Mouse (Mus musculus) ovary, postnatal 36 days (tissue): ENCODE results near the gene 1700001P01Rik.
A peak's percentile ranks its signal among the peaks of the same experiment; 100 is the strongest.

Source experiments
- DNase-seq: peaks from one replicate; pipeline ENCODE4 v3.0.0; 2022; ENCODE audit warnings: low spot score, mixed read lengths

1700001P01Rik gene

GRCm38 (mm10) chr11:97809235-97810121 is 33.8 kb upstream of the 1700001P01Rik start:
- no peak for DNase-seq

GRCm38 (mm10) chr11:97808621-97809234 is 33.0 kb upstream of the 1700001P01Rik start:
- no peak for DNase-seq

DNA sequence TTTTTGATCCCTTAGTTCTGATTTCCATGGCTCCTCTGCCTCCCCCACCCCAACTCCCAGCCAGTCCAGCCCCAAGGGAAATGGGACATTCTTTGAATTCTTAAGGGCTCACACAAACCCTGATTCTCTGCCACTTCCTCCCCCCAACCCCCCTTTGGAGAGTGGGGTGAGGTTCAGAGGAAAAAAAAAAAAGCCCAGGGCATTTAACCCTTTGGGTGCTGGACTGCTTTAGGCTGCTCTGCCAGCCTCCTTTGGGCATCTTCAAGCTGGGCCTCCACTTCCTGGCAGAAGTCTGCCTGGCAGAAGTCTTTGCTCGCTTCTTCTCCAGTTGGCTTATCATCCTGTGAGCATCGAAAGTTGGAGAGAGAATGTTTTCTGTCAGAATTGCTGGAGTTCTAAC is 32.4 kb upstream of the 1700001P01Rik start:
- DNase-seq: no peak

GRCm38 (mm10) chr11:97807626-97808025 is 31.9 kb upstream of the 1700001P01Rik start:
- DNase-seq: no peak

- no peak for DNase-seq
These were observed 30.9 kb upstream of the 1700001P01Rik start for GRCm38 (mm10) chr11:97806613-97806964.

- no peak for DNase-seq
These were observed 30.2 kb upstream of the 1700001P01Rik start for GRCm38 (mm10) chr11:97805662-97806612.

- no peak for DNase-seq
These were observed 29.3 kb upstream of the 1700001P01Rik start for GRCm38 (mm10) chr11:97804841-97805661.

- DNase-seq: no peak
These were observed 28.1 kb upstream of the 1700001P01Rik start for GRCm38 (mm10) chr11:97803847-97804246.

GRCm38 (mm10) chr11:97802495-97802894 is 26.8 kb upstream of the 1700001P01Rik start:
- DNase-seq: no peak

- DNase-seq: no peak
These were observed 26.4 kb upstream of the 1700001P01Rik start for GRCm38 (mm10) chr11:97802194-97802470.

DNA sequence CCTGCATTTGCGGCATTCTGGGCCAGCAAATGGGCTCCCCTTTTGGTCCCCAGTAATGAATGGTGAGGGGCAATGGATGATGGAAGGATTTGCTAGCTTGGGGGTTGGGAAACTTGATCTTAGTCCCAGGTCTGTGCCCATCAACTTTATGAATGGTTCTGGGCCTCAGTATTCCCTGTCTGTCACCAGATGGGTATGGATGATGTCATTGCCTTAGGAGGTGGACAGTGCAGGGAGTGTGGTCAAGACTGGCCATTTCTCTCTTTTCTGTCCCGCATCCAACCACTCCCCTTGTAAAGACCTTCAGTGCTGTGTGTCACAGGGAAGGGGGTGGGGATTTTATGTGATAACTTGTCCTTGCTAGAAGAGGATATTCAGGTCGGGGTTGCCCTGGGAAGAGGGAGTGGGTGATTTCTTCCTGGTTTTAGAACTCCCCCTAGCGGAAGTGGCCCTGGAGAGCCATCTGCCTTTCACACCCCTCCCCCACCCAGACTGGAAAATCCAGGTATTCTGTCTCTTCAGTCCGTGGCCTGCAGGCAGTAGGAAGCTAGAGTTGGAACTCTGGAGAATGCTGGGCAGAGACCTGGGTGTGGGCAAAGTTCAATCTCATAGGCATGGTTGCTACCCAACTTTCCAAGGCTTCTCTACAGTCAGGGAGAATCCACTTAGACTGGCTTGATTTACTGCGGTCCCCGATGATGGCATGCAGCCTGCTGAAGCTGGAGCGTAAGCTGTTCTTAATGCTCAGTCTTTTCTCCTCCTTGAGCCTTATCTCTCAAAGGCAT is 25.9 kb upstream of the 1700001P01Rik start:
- DNase-seq: no peak

DNA sequence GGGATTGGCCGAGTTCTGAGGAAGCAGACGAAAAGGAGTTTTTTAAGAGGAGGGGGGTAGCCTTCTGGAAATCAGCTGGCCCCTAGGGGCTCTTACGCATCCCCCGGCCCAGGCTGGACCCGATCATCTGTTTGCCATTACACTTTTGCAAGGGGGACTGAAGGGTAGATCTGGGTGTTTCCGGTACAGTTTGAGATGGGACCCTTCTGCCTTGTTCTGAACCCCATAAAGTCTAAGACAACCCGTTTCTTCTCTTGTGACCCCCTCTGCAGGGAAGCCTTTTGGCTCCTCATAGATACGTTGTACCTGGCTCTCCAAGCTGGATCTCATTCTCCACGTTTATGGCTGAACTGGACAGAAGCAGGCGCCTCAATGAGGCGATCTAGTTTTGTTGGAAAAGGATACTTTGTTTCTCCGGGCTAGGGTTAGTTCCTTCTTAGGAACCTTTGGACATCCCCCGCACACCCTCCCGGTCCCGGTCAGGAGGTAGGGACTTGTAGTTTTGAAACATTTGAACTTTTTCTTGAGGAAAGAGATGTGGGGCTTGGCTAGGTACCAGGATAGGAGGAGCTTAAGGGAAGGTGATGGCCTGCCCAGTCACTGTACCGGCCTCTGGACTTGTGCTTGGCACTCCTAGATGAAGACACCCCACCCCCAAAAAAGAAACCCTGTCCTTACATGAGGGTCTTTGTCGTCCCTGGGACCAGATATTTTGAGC is 25.1 kb upstream of the 1700001P01Rik start:
- no peak for DNase-seq

DNA sequence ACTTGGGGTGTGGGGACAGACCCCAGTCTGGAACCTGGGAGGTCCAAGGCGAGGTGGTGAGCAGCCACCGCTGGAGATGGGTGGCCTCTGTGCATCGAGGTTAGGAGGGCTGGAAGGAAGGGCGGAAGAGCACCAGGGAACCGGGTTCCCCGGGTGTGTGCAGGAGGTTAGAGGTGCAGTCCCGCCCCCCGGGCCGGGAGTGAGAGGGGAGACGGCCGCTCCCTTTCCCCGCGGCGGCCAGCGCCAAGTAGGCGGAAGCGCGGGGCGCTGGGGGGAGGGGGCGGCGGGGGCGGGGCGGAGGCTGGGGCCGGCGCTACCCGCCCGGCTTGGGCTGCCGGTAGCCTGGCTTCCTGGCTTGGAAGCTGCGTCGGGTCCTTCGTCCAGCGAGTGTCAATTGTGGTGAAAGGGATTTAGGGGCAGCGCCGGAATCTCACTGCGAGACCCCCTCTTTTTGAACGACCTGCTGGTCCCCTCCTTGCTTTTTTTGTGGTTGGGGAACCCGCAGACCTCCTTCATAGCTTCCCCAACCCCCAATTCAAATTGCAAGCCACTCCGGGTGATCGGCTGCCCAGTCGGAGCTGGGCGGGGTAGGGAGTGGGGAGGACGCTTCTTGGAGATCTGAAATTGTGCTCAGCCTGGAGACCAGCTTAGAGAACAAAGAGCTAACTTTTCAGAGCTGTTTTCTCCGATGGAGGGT is 24.4 kb upstream of the 1700001P01Rik start:
- peak; percentile 84 for DNase-seq

DNA sequence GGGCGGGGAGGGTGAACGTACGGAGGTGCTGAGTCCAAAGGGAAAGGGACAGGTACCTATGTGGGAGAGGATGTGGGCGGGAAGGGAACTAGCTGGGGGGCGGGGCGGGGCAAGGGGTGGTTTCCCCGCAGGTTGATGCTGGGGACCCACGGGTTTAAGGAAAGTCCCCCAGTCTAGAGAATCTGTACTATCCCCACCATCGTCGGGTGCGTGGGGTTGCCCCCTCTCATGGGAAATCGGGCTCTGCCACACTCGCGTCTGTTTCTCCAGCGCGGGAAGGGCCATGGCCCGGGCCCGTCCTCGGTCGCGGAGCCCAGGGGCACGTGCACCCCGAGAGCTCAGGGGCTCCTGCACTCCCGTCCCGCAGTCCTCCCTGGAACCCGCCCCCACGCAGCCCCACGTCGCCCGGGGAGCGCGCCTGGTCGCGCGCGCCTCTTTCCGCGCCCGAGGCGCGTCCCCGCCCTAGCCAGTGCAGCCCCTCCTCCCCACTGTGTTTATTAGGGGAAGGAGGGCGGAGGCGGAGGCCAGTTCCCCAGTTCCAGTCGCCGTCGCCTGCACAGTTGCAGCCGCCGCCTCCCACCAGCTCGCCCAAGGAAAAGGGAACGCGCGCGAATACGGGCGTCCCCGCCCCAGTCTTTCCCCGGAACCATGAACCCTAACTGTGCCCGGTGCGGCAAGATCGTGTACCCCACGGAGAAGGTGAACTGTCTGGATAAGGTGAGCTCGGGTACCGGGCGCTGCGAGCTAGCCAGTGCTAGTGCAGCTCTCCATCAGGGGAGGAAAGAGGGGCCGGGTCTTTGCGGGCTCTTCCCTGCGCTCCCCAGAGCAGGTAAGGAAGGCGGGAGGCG is 23.7 kb upstream of the 1700001P01Rik start:
- peak; percentile 87 for DNase-seq

GRCm38 (mm10) chr11:97798782-97799145 is 23.0 kb upstream of the 1700001P01Rik start, which contains the start of gene Lasp1:
Gene Lasp1 (plus strand): TSS chr11:97799000.
- peak; percentile 87 for DNase-seq

- no peak for DNase-seq
These were observed 22.3 kb upstream of the 1700001P01Rik start for GRCm38 (mm10) chr11:97798083-97798435.

GRCm38 (mm10) chr11:97797369-97798082 is 21.8 kb upstream of the 1700001P01Rik start:
- DNase-seq: no peak

DNA sequence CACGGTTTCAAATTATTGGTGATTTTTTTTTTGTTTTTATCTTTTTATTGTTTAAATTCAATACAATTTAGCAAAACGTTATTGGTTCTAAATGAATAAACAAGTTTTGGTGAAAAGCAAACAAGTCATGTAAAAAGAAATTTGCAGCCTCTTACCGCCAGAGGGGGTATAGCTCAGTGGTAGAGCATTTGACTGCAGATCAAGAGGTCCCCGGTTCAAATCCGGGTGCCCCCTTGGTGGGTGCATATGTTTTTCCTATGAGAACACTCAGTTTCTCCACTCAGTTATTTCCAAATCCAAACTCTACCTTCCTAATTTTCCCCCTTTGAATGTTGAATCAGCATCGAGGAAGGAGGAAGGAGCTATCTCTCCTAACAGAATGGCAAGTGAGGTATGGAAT is 21.2 kb upstream of the 1700001P01Rik start:
- no peak for DNase-seq
